Mouse (Mus musculus) limb, embryonic 10.5 days (tissue): ENCODE results near the gene Tdp1. TPM values are rescaled to one million over a fixed set of nuclear protein-coding genes. Genes with fewer than 3 reads are reported as not detected.
A peak's percentile ranks its signal among the peaks of the same experiment; 100 is the strongest.

Experiments used
- DNase-seq: peaks from one replicate; pipeline ENCODE4 v3.0.0-alpha.2; 2017; ENCODE audit warnings: low spot score
- H3K27ac ChIP-seq: fragments of 300-500 bp; sonication (generic); 2 replicates; pipeline ENCODE4 v1.5.1; 2016; ENCODE audit warnings: mild to moderate bottlenecking
- H3K27me3 ChIP-seq: fragments of 300-500 bp; sonication (generic); 2 replicates; pipeline ENCODE4 v1.6.1; 2016; ENCODE audit warnings: low read depth, mild to moderate bottlenecking; ENCODE audit not compliant: poor library complexity, severe bottlenecking
- H3K36me3 ChIP-seq: fragments of 300-500 bp; sonication (generic); 2 replicates; pipeline ENCODE4 v1.6.1; 2016; ENCODE audit warnings: mild to moderate bottlenecking, moderate library complexity
- H3K4me1 ChIP-seq: fragments of 300-500 bp; sonication (generic); 2 replicates; pipeline ENCODE4 v1.6.1; 2016
- H3K4me3 ChIP-seq: fragments of 300-500 bp; sonication (generic); 2 replicates; pipeline ENCODE4 v1.5.1; 2016; ENCODE audit warnings: mild to moderate bottlenecking, moderate library complexity
- H3K9me3 ChIP-seq: fragments of 300-500 bp; sonication (generic); replicated peaks from 2 replicates; pipeline ENCODE4 v1.6.1; 2016; ENCODE audit warnings: mild to moderate bottlenecking
- WGBS: fragments of 180-500 bp; shearing (Covaris S2); methylation state at CpG from one replicate; pipeline ENCODE4 v1.1.7; 2016; 5-methylcytosine and 5-hydroxymethylcytosine counted together
- microRNA-seq: library from miRNA; unstranded; fragments of <30 nt; microRNA quantifications from one replicate; pipeline ENCODE4, GENCODE M21; 2017
- polyA plus RNA-seq: library from polyadenylated mRNA; unstranded; fragments of >200 nt; fragmentation: Nextera tagmentation; extraction: Ambion mirVana; gene quantifications from 2 replicates; pipeline ENCODE4 v1.2.1, GENCODE M21; 2016

Tdp1 gene
- polyA plus RNA-seq, 1 experiment from 2014 or later, result 80.3 TPM

DNA sequence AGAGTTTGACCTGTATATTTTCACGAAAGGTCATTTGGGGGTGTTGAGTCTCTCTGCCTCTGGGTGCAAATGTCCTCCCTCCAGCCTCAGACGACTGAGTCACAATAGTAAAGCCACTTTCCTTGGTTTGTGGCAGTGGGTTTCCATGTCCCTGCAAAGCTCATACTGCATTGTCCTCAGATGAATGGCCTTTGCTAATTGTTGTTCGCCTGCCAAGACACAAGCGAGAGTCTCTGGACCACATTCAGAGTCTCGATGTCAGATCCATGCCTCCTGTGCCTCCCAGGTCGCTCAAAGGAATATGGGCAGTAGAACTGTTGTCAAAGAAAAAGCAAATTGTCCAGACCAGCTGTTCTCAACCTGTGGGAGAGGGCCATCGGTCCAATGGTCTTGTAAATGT lies 116.1 kb downstream of the Tdp1 start:
- no peak for DNase-seq
- H3K4me1 ChIP-seq, result peaks cover 15% of the 10 kb centered on the region
- 92% methylated on average over 7 of the region's 7 CpGs for WGBS
- H3K27ac ChIP-seq, result no peak overlapping the region
- H3K4me3 ChIP-seq, result no peak overlapping the region
- no peaks in the 10 kb centered on the region for H3K9me3 ChIP-seq
- H3K27me3 ChIP-seq, result no peaks in the 10 kb centered on the region
- H3K36me3 ChIP-seq, result no peaks in the 10 kb centered on the region

DNA sequence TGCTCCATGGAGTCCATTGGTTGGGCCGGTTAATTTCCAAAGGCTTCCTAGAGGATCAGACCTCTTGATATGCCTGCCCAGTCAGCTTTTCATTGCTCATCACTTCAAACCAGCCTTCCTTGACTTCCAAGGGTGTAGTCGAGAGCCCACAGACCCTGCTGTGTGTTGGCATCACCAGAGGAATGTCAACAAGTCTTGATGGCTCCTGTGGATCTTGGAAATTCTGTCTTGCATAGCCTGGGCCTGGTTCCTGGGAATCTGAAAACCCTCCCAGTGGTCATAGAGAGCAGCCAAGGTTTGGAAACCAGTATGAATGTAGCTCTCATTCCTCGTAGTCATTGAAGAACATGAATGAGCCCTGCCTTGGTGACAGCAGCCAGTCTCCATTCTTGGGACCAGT lies 116.9 kb downstream of the Tdp1 start:
- H3K27me3 ChIP-seq, result no peaks in the 10 kb centered on the region
- no peak for DNase-seq
- H3K36me3 ChIP-seq, result no peaks in the 10 kb centered on the region
- H3K4me3 ChIP-seq, result no peak overlapping the region
- H3K9me3 ChIP-seq, result no peaks in the 10 kb centered on the region
- H3K27ac ChIP-seq, result no peak overlapping the region
- H3K4me1 ChIP-seq, result peaks cover 15% of the 10 kb centered on the region
- WGBS, result 93% methylated on average over 3 of the region's 3 CpGs

DNA sequence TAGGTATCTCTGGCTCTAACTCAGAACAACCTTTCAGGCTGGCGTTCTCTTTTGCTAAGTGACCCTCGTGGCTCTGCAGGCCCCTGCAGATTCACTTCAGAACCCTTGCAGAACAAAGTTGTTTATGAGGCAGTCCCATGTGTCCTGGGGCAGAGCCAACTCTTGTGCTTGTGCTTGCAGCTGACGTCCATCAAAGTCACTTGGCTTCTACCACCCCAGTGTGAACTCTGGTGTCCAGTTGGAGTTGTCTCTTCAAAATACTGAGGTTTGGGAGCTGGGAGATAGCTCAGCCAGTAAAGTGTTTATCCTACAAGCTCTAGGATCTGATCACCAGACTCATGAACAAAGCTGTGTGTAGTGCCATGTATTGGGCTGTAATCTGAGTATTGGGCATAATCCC lies 117.6 kb downstream of the Tdp1 start:
- peaks cover 15% of the 10 kb centered on the region for H3K4me1 ChIP-seq
- 65% methylated on average over 3 of the region's 3 CpGs for WGBS
- H3K36me3 ChIP-seq, result no peaks in the 10 kb centered on the region
- H3K27me3 ChIP-seq, result no peaks in the 10 kb centered on the region
- no peak overlapping the region for H3K27ac ChIP-seq
- H3K4me3 ChIP-seq, result no peak overlapping the region
- H3K9me3 ChIP-seq, result no peaks in the 10 kb centered on the region
- no peak for DNase-seq

DNA sequence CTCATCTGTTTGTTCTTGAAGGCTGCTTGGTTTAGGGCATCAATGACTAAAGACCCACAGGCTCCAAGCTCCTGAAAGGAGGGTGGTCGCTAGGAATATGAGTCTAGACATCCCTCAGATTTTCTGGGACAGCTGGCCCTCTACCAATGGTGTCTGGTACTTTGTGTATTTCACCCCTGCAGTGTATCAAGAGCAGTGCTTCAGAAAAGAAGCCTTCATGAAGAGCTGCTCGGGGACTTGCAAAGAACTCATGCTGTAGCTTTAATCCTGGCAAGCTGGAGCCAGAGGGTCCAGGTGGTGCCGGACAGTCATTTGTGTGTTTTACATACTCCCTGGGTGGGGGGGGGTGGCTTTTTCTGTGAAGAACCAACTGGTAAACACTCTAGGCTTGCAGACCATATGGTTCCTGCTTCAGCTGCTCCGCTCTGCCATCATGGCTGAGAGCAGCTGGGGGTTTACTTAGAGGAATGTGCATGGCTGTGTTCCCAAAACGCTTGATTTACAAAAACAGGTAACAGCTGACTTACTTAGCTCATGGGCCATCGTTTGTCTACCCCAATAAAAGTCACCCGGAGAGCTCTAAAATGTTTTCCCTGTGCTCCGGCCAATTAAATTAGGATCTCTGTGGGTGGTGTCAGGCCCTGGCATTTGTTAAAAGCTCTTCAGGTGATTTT lies 118.7 kb downstream of the Tdp1 start:
- H3K9me3 ChIP-seq, result no peaks in the 10 kb centered on the region
- WGBS, result 32% methylated on average over 8 of the region's 8 CpGs
- DNase-seq, result peak; percentile 37
- no peak overlapping the region for H3K4me3 ChIP-seq
- no peak overlapping the region; the same call in 1 of the 2 replicates for H3K27ac ChIP-seq
- H3K36me3 ChIP-seq, result no peaks in the 10 kb centered on the region
- H3K4me1 ChIP-seq, result peaks cover 15% of the 10 kb centered on the region
- no peaks in the 10 kb centered on the region for H3K27me3 ChIP-seq

Small RNA genes within 50 kb of the gene (microRNA-seq; reads per million reads assigned to microRNA genes)
- gene Gm23291, result not detected

Other genes starting within 250 kb of the Tdp1 start
- gene Efcab11, start 78 bp upstream of the Tdp1 start, polyA plus RNA-seq, result 16.0 and 21.7 TPM in 2 replicates
- 0.13 and 0.44 TPM in 2 replicates for gene Kcnk13, start 80.0 kb downstream of the Tdp1 start, polyA plus RNA-seq
- 399 and 416 TPM in 2 replicates for gene Psmc1, start 225.6 kb downstream of the Tdp1 start, polyA plus RNA-seq